Mouse (Mus musculus): ENCODE measurements around the gene Cttnbp2. TPM values are rescaled to one million over a fixed set of nuclear protein-coding genes. Genes with fewer than 3 reads are reported as not detected.

Cttnbp2 gene
- under 1 TPM in 1 of 3 experiments, not detected in 2; 0.26 TPM for polyA plus RNA-seq (2017; shearing (Covaris generic))

DNA sequence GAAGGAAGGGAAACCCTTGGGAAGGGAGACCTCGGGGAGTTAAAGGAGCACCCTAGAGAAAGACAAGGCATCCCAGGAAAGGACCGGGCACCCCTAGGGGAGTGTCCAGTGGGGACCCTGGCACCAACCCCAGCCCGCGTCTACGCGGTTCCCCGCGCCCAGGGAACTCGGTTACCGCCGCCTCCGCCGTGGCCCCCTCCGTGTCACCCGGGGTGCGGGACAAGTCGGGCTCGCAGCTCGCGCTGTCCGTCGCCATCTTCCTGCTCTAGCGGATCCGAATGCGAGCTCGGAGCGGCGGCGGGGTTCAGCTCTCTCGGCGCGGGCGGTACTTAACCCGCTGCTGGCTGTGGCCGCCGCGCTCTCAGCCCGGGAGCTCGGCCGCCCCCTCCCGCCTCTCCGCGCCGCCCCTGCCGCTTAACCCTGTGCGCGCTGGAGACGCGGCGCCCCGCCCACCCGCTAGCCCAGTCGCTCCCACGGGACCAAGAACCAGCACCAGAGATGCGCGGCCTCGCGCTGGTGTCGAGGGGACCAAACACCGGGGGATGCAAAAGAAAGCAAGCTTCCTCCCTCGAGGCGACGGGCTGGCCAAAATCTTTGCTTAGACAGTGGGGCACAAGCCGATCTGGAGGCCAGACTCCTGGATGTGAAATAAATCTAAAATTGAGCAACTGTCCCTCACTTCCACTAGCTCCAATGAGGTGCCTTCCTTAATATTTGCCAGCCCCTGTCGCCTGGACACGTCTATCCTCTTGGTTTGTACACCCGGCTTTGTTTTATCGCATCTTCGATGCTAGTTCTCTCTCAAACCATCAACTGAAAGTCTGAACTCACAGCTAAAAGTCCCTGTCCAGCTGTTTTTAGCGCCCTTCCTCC is at the start of gene Cttnbp2:
Gene Cttnbp2 (minus strand): TSS at position 364 of the 873 bp plus-strand sequence.
- no peak for ATAC-seq

DNA sequence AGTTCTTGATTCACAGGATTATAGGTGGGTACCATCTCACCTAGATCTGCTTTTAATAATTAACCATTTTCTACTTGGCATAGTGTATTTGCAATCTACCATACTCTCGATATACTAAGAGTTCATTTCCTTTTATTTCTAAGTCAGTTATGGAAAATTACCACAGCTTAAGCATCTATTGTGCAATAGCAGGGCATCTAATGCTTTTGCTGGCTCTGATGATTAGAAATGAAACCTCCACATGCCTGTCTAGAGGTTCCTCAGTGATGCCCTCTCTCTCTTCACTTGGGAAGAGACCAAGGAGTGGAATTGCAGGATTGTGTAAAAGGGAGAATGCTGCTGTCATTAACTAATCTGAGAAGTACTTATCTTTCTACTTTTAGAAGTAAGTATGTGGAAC is 44.4 kb upstream of the Cttnbp2 start:
- no peak for ATAC-seq

DNA sequence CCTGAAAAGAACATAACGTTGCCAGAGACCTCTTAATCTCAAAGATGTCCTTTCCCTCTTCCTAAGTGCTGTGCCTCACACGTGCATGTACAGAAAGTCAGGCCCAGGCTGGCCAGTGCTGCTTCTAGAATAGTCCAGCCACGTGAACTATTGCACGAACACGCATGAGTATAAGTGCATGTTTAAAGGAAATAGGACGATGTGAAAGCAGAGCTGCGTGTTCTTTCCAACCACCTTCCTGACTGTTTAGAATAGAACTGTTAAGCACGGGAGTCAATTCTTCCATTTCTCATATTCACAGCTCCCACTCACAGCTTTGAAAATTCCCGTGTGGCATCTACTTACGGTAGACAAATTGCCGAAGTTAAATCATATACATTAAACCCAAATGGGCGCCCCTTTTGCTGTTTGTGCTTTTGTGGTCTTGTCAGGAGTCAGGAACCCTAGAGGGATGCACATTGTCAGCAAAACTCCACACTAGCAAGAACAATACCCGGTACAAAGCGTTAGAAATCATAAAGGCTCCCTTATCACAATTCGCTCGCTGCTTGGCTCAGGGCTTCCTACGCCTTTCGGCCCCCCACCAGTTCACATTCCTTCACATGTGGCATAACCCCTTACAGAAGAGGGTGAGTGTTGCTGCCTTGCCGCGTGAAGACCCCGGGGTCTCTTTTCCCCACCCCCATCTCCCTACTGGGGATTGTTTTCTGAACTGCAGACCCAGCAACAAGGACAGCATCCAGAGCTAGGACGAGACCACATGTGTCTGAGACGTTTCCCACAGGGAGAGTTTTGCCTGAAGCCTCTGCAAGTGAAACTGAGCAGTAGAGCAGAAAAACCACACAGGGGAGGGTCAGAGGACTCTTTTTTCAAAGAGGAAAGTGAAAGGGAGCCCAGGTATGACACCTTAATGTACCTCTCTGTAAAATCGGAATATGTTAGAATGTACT is 33.1 kb upstream of the Cttnbp2 start:
- no peak for ATAC-seq

DNA sequence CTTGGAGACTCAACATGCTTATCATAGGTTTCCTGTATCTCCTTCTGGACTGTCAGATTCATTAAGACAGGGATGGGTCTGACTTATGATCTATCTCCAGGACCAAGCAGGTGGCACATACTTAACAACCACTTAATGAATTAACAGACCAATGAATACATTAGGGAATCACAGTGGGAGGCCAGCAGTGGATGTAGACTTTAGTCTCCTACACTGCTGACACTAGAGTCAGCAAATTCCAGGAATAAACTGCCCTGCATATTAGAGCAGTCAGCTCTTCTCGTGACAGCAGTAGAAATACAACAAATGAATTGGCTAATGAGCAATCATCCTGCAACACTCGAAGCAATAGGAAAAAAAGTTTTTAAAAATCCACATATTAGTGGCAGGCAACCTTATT is 29.2 kb upstream of the Cttnbp2 start:
- no peak for ATAC-seq

DNA sequence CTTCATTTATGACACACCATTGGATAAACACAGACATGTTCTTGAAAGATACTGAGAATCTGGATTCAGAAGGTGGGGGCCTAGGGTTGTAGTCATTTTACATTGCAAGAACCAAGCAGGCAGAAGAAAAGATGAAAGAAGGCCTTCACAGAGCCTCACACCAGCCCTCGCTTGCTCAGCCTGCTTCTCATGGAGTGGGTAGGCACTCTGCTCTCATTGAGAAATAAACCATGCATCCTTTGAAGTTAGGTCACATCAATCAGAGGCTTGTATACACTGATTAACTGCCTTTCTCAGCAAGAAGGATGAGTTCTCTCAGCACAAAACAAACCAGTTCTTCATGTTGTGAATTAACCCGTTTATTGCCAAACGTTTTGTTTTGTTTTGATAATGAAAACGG is 25.8 kb upstream of the Cttnbp2 start:
- ATAC-seq = no peak

DNA sequence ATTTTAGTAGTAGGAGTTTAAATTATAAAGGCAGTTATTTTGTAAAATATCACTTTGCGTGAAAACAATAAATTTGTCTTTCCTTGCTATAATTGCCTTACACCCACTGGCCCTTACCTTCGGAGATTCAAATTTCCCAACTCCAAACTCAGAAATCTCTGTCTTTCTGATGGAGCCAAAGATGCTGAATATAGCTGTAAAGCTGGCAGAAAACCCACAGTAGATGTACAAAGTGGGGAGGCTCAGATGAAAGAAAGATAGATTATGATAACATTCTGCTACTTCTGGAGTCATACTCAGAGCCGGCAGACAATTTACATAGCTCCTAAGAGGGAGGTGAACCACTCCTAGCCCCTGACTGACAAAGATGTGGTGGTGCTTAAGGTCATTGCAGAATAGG is 15.8 kb upstream of the Cttnbp2 start:
- no peak for ATAC-seq

DNA sequence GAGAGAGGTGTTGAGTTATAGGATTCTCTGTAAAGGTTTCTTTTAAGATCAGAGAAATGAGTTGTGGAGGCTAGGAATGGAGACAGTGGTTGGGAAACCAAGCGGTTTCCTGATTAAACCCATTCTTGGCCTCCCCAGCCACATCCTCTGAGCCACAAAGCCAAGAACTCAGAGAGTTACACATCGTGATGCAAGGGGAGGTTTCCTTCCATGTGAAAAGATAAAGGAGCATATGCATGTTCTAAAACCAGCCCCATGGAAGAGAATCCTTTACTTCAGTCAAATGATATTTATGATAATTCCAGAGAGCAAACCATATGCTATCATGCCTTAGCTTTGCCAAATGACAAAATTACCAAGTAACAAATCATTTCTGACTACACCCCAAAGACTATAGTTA is 3.0 kb upstream of the Cttnbp2 start:
- ATAC-seq = no peak

DNA sequence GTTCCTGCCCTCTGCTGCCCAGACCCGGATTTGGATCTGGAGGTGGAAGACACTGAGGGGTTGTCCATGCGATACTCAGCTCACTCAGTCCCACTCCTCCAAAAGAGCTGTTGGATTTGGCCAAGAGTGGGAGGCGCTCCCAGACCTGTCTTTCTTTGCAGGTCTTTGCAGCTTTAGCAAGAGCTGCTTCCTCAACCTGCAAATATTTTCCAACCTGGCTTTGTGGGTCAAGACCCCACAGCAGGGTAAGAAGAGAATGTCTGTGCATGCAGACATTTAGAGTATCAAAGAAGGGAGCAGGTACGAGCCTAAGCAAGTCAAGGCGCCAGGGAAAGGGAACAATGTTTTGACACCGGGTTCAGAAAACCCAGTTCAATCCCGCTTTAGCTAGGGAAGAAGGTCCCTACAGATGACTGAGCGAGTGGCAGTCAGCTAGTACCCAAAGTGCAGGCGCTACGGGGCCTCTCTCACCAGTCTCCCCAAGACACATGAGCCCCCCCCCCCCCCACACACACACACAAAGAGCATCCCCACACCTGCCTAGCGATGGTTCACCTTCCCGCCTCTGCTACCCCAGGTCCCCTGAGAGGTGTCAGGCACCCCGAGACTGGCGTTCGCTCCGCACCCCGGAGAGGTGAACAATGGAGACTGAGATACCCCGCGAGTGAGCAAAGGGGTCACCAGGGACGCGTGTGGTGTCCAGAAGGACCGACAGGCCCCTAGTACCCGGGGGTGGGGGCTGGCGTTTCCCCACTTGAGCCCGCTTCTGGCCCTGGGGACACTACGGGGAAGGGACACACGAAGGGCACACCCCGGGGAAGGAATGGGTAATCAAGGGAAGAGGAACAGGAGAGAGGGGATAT is 801 bp downstream of the Cttnbp2 start:
- no peak for ATAC-seq

DNA sequence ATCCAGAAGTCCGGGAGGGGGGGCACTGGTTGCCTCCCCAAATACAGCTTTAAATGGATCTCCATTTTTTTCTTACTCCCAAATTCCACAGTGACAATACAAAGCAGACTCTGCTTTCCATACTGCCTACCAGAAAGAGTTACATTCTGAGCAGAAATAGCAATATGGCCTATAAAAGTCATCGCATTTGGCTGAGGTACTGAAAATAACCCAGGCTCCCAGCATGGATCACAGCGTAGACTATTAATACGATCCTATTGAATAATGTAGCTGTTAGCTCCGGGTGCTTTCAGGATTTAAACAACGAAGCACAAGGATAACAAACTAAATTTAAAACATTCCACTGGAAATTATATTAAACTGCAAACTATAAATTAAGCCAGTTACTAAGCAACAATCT is 2.8 kb downstream of the Cttnbp2 start:
- no peak for ATAC-seq

DNA sequence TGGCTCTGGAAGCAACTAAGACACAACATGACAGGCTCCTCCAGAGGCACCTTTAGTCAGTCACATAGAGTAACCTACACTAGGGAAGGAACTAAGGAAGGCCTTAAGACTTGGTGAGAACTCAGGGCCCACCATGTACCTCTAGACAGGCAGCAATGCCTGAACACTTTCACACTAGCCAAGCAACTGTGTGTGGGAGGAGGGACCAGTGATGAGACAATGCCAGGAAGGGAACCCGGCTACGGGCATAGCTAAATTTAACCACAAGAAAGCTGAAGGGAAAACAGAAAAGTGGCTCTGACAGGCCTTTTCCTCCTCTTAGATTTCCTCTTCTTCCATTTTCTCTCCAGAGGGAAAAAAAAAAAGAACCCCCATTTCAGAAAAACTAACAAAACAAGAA is 6.6 kb downstream of the Cttnbp2 start:
- no peak for ATAC-seq

DNA sequence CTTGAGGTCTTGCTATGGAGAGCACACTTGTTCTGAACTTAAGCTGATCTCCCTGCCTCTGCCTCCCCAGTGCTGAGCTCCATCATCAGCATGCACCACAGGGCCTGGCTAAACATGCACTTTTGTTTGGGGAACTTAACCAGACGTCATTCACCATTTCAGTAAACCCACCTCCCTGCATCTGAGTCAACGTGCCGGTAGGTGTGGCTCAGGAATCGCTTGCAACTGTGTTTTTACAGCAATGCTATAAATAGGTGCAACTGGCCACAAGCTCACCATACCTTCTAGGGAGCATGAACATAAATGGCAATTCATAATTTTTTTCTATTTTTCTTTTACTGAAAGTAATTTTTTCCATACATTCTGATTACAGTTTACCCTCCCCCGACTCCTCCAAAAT is 14.8 kb downstream of the Cttnbp2 start:
- no peak for ATAC-seq

DNA sequence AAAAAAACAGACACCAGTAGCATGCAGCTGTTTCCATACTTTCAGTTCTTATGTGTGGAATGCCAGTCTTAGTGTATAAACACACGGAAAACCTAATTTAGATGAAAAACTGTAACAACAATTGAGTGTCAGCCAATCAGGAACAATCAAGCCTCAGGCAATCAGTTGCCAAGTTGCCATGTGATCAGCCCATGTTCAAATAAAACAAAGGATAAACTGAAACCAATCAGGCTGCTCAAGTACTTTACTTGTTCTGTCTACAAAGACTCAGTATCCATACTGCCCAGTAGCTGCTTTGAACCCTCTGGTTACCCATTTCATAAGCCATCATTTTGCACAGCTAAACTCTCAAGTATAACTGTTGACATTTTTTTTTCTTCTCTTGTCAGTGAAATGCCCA is 21.7 kb downstream of the Cttnbp2 start:
- no peak for ATAC-seq

DNA sequence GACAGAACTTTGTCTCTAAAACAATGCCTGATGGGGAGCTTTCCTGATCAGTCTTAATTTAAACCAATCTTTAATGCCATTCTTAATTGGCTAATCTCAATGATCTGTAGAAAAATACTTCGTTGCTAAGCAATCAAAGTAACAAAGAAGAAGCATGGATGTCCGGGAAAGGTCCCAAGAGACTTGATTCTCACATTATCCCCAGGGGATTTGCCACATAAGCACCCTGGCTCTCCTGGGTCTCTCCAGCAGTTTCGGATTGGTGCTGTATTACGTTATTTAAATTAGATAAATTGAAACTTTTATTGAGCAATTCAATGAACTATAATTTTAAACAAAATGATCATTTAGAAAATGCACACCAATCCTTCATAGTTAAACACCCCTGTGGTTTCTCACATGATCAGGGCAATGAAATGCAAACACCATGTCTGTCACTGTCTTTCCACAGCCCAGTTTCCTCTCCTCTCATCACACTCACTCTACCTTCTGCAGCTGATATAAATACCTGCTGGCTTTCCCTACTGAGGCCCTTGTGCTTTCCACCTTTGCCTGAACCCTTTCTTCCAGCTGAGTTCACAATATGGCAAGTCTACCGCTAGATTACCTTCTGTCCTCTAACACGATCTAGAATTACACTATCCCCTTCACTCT is 22.3 kb downstream of the Cttnbp2 start:
- no peak for ATAC-seq

DNA sequence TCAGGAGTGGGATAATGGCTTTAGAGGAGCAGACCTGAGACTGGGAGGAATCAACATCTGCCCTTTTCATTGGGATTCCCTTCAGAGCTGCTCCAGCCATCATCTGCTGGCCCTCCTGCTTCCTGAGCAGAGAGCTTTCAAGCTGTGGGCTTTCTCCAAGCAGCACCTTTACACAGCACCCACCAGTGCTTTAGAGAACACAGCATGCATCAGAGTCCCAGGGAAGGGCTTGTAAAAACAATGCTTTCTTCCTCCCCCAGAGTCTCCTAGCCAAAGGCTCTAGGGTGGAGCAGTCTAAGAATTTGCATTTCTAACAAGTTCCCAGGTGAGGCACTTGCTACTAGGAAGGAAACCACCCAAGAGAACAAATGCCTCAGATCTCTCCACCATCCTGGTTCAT is 29.6 kb downstream of the Cttnbp2 start:
- ATAC-seq = no peak

DNA sequence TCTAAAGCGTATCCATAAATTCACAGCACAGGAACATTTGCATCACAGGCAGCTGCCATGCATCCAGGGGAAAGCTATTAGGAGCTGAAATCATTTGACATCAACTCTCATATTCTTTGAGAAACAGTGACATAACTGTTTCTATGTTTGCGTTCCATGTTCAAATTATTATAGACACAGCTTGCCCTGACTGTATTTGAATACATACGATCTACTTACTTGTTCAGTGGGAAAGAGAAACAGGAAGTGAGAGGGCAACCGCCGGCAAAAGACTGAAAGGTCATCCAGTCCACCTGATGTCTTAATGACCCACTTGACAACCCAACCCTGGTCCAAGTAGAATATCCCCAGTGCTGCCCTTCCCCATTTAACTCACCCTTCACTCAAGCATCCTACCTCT is 30.6 kb downstream of the Cttnbp2 start:
- no peak for ATAC-seq

DNA sequence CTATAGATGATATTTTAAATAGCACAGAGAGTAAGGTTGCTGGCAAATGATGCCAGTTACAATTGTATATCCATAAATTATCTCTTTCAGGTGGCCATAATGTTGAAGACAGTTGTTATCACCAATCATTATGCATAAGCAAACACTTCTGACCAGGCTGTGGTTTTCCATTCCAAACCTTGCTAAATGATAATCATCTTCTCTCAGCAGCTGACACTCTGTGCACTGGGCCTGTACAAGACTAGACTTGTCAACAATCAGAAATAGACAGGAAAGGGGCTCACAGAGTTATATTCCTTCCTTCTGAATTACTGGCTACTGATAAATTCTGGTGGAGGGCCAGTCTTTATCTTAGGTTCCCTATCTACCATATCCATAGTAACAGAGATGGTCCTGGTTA is 32.1 kb downstream of the Cttnbp2 start:
- ATAC-seq = no peak

DNA sequence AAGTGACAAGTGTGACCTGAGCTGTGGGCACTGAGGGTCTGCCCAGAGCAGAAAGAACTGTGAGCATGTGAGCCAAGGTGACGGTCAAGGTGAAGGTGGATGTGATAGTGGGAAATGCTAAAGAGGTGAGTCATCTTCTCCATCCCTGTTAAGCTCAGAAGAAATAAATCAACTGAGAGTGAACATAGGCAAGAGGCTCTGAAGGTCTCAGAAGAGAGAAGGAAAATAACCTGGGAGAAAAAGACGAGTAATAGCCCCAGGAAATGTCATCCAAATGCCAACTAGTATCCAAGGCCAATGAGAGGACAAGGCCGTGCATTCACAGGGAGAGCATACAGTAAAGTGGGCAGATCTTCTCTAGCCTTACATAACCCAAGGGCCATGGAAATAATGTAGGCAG is 32.9 kb downstream of the Cttnbp2 start:
- ATAC-seq = no peak

DNA sequence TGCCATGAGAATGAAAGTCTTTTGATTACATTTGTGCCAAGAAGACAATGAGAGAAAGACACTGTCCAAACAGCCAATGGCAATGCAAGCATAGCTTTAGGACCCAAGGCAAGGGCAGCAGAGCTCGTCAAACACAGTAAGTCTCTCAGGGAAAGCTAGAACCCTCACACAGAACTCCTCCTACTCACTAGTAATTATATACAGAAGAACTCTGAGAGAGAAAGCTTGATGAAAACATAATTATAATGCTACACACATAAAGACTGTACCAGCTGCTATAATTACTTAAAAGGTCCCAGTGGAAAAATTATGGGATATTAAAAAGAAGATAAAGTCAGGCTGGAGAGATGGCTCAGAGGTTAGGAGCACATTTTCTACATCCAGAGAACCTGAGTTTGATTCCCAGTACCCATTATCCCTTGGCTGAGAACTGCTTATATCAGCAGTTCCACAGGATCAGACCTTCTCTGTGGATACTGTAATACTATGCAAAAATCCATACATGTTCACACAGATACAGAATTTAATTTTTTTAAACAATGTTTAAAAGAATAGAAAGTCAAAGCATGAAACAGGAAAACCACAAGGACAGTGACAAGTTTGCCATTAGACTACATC is 37.2 kb downstream of the Cttnbp2 start:
- ATAC-seq = no peak

DNA sequence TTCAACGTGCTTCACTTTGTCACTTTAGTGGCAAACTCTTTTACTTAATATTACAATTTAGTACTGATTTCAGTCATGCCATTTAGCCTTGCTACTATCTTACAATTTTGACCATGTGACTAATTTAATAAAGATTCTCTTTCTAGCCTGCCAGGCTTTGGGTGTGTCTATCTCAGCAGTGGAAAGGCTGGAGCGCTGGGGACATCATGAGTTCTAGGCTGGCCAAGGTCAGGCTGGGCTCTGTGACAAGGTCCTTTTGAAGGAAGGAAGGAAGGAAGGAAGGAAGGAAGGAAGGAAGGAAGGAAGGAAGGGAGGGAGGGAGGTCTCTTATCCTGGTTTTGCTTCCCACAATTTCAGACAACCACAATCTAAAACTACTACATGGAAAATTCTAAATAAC is 39.7 kb downstream of the Cttnbp2 start:
- ATAC-seq = no peak

DNA sequence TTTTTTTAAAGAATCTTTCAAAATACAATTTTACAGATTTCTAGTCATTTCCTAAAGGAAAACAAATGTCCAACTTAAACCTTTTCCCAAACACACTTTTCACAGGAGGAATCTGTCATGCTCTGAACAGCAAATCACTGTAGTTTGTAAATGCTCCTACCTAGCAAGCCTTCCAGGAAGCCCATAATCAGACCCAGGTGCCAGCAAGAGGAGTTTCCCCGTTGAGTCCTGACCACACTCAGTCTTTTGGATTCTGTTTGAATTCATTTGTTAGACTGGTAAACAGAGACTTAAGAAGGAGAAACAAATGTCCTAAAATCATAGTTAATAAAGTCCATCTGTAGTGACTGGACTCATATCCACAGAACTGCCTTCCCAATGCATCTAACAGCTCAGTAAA is 40.1 kb downstream of the Cttnbp2 start:
- ATAC-seq = no peak

DNA sequence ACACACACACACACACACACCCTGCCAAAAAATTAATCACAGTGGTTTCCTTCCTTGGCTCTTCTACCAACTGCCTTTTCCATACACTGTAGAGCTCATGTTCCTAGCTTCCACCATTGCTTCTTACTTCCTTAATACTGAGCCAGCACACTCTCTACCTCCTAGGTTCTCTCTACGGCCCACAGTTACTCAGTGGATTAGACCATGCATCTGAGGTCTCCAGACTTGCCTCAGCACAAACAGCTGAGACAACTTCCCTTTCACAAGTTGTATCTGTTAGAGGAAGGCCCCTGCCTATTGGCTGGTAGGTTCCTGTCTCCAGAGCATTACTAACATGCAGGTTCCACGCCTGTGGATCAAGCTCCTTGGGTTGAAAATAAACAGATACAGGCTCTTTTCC is 45.4 kb downstream of the Cttnbp2 start:
- no peak for ATAC-seq

DNA sequence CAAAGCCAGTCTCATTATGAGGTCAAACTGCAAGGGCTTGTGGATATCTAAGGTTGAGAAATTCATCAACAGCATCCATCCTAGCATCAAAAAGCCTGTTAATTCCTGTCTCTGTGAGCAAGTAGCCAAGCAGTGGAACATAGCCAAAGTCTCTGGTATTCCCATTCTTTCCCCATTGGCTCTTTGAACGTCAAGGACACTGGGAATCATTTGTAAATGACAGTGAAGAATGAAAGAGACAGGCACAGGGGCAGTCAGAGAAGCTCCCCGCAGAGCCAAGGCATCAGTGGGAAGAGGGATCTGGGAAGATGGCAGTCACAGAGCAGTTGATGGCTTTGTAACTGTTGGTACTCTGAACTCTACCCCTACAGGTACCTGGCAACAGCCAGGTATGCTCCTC is 46.9 kb downstream of the Cttnbp2 start:
- ATAC-seq = no peak

Measured in inflammation-experienced regulatory T-cells, adult 6 months (primary cell).